Mouse (Mus musculus) urinary bladder, postnatal 14 days (tissue): Measurements from ENCODE around the gene Hdac10.

Source experiments
- DNase-seq: peaks from one replicate; pipeline ENCODE4 v3.0.0; 2021; ENCODE audit warnings: low spot score

The Hdac10 gene

DNA sequence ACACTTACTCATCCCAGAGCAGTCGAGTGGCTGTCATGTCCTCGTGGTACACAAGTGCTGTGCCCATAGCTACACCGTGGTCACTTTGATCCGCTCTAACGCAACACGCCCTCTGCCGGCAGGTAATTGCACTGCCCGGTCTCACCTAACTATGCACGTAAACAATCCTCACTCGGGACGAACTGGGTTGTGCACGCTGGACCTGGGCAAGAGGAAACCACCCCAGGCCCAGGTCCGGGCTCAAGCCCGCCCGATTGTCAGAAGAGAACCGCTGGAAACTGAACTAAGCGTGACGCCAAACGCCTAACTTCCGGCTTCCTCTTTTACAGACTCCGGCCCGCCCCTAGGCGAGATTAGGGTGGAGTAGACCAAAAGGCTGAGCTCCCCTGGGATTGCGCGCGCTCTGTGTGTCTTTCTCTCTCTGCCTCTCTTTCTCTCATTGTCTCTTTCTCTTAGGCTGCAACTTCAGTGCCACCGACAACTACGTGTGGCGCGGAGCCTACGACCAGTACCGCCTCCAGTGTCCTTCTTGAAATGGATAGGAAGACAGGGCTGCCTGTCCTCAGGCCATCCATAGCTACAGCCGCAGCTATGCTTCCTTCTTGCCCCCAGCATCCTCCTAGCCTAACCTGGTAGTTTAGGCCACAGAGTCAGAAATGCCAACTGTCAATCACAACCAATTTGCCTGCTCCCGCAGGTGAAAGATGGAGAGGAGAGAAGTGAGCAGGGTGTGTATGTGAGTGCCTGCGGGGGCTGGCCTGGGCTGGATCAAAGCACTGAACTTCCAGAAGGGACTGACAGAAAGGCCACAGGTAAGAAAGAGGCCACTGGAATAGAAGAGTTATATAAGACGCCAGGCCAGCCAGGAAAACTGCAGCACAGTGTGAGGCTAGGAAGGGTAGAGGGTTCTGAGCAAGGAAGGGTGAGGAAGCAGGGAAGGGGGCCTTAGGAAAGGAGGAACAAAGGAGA lies at the start of gene Hdac10:
Gene Hdac10, minus strand, starts transcription at position 319 of the 969 bp plus-strand sequence.
- peak; percentile 85 for DNase-seq

DNA sequence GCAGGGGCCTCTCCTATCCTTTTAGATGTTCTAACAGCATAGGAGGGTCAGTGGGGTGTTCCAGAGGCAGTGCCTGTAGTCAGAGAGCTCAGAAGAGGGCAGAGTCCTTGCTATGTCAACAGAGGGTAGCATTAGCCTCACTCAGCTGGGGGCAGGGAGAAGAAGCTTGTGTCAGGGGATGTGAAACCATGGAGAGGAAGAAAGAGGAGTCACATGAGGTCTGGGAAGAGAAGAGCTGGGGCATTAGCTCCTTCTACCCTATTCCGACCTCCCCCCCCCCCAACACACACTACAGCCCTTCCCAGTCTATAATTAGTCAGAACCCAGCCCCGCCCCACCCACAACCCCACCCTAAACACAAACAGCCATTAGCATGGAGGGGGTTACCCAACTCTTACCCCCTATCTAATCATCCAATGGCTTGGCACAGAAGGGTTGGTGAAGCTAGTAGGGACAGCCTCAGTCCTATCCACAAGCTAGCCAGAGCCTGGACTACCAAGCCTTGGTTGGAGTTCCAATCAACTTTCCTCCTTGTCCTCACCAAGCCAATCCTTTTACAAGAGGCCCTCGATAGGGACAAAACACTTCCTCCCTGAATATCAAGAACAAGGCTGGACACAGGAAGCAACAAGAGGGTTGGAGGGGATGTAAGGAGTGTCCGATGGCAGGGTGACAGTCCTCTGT lies 49.2 kb upstream of the Hdac10 start:
- DNase-seq, result no peak

DNA sequence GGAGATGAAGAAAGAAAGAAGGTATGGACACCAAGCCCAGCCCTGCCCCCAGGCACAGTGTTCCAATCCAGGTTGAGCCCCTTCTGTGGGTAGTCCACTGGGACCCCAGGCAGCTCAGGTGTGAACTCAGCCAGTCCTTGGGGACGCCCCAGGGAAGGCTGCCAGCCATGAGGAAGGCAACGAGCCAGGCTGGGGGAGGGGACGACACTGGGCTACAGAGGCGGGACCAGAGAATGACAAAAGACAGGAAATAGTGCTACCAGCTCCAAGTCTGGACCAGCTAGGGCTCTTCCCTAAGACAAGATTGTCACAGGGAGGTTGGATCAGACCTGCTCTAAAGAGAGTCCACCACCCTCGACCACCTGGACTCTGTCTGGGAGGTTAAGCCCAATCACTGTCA lies 48.6 kb upstream of the Hdac10 start:
- peak; percentile 90 for DNase-seq

DNA sequence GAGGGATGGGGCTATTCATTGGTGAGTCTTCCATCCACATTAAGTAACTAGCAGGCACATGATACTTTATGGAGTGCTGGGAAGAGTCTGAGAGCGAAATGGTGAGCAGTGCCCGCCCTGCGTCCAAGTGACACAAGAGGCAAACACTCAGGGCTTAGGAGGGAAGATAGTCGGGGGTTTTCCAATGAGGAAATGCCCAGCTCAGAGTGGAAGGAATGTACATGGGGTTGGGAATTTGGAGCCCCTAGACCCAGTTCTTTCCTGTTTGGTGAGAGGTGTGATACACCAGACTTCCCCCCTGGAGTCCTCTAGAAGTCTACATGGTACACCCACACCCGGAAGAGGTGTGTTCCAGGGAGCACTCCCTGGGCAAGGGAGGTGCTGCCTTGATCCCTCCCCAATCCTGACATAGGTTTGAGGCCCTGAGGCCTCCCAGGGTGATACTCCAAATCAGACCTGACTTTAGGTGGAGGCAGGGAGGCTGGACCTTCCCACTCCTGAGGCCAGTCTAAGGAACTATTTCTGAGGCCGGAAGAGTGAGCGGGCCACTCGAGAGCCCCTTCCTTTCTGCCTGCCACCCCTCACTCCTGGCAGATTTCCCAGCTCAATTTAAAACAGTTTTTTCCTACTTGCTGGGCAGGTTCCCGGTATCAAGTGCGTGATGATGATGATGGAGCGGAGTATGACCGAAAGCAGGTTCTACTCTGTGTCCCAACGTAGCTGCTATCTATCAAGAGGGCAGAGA lies 47.1 kb upstream of the Hdac10 start:
- DNase-seq, result no peak

DNA sequence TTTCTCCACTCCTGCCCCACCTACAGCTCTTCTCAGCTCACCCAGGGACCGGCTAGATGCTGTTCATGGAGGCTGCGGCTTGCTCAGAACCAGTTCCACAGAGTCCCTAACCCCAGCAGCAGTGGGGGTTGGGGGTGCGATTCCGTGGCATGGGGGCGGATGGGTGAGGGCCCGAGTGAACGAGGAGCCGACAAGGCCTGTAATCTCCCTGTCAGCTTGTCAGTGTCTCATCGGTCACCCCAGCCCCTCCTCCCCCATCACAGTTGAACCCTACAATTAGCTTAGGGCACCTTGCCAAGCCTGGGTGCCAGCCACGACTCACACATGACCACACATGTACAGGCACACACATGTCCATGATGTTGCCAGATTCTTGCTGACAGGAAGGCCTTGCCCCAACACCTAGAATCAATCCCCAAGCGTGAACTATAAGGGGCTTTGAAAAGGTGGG lies 46.4 kb upstream of the Hdac10 start:
- DNase-seq, result no peak

DNA sequence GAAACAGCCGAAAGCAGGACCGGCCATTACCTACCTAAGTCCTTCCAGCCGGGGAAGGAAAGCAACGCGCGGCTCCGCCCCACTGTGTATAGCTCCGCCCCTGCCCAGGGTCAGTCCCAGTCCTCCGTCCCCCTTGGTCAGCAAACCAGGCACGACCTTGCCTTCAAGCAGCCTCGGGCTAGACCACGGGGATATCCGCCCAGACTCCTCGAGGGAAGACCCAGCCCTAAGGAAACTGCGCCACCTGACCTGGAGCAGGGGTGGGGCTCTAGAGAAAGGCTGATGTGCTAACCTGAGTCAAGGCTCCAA lies 45.4 kb upstream of the Hdac10 start:
- DNase-seq, result peak; percentile 69

DNA sequence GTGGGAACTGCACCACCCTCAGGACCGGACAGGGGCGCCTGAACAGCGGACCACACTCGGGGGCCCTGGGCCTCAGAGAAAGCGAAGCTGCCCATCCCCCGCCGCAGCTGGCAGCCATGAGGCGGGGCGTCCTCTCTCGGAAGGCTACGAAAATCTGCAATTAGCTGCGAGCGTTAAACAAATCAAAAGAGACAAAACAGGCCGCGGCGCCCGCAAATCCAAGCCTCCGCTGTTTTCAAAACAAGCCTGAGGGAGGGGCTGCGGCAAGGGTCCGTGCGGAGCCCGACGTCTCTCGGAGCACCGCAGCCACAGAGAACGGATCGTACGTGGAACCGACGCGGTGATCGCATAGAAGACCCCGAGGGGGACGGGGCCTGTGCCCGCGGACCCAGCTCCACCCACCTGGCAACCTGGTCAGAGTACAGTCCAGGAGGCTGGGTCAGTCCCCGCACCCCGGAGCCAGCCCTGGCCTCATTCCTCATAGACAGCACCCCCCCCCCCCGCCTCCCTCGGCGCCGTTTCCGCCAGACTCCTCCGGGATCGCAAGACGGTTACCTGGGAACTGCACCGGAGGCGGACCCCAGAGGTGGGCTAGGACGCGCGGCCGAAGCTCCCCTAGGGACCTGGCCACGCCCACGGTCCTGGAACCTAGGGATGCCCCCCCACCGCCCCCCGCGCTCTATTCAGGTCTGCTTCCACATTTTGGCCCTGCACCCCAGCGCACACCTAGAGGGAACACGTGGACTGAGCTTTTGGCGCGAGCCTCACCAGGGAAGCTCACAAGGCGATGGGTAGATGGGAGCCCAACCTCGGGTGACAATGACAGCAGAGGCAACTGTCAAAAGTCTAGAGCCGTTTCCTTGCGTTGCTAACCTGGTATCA lies 44.8 kb upstream of the Hdac10 start:
- DNase-seq, result no peak

DNA sequence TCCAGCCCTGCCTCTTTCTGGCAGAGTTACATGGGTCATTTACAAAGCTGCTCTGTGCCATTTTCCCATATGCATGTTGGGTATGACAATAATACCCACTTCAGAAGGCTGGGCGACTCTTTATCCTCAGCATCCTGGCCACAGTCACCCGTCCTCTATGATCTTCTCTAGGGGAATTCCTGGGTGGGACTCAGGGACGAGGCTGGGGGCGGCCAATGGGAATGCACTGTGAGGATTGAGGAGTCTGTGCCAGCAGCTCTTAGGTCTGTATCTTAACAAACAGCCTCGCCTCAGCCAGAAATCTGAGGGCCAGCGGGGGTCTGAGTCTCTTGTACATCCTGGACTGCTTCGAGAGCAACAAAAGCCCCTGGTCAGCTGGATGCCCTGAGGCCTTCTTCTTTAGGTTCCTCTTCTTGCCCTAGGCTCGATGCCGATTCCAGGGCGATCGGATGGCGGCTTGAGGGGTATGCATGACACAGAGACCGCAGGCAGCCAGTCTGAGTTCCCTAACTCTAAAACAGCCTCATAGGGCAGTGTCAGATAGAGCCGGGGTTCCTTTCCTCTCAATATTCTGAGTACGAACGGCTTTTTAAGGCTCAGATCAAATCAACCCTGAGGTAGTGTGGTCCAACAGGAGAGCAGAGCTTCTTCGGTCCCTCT lies 43.9 kb upstream of the Hdac10 start:
- no peak for DNase-seq

DNA sequence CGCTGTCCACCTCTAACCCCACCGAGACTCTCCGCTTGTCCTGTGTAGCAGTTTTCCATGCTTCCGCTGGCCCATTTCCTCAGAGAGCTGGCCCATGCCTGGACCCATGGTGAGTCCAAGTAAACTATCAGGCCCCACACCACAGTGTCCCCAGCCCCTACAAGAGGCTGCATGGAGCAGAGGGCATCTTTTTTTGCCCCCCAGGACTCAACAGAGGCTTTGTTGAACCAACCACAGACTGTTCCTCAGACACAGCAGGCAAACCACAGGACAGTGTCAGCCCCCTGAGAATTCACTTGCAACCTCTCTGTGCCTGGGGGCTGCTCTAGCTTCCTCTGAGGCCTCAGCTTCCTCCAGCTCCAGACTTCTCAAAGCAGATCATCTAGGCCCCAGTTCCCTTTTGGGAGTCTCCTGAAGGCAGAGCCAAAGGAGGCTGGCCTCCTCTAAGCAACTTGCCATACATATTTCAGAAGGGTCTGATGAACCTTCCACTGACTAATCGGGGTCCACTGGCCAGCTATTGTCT lies 43.1 kb upstream of the Hdac10 start:
- DNase-seq, result no peak

DNA sequence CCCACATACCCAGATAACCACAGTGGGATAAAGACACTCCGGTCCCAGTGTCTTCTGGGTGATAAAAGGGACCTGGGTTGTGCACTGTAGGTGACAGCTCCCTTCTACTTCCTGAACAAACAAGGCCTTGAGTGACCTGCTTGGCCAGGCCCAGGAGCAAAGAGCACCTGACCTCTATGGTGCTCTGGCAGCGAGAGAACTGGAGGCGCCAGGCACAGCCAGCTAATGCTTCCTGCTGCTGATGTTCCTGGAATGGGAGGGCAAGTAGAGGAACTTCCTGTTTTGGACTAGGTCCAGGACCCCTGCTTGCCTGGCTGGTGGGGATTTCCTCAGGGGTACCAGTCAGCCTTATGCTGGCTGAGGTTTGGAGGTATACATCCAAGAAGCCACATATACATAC lies 41.6 kb upstream of the Hdac10 start:
- DNase-seq, result no peak

DNA sequence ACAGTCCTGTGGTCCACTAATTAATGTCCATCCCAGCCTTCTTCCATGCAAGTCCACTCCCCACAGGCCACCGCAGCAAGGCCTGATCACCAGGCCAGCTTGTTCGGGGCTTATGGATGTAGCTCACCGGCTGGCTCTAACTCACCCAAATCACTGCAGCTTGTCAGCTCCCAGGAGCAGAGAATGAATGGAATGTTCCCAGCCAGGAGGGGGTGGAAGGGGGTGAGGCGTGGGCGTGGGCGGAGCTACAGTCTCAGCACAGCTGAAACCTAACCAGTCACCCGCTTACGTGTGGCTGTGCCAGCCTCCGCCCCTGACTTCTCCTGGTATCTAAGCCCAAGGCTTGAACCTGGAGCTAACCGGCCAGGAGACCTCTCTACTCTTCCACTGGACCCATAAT lies 40.9 kb upstream of the Hdac10 start:
- DNase-seq, result peak; percentile 90

DNA sequence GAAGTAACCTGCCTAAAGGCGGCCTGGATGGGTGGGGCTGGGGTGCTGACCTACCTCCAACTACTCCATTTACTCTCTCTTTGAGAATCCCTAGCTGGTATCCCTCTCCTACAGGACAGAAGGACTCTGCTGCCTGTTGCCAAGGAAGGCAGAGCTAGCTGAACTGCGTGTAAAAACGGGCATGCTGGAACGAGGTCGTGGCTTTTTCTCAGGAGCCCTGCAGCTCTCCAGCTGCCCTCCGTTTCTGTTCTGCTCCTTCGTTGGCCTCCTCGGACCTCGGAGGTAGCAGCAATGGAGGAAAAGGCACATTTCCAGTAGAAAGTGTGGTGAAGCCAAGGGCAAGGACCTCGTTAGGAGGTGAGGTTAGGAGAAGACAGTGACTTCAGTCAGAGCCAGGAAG lies 40.4 kb upstream of the Hdac10 start:
- no peak for DNase-seq

DNA sequence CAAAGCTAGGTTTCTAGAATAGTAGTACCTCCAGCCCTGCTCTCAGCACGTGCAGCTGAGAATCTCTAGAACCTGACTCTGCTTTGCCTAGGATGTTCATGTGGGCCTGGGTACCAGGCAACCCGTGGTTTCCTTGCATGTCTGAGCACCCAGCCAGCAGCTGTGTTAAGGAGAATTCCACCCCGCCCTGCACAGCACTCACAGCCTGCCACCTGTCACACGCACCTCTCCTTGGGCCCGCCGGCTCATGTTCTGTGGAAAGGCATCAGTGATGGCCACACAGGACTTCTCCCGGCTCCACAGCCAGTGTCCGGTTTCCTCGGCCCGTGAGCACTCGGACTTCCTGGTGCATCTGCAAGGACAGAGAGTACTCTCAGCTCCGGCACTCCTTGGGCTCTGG lies 37.0 kb upstream of the Hdac10 start:
- DNase-seq, result no peak

DNA sequence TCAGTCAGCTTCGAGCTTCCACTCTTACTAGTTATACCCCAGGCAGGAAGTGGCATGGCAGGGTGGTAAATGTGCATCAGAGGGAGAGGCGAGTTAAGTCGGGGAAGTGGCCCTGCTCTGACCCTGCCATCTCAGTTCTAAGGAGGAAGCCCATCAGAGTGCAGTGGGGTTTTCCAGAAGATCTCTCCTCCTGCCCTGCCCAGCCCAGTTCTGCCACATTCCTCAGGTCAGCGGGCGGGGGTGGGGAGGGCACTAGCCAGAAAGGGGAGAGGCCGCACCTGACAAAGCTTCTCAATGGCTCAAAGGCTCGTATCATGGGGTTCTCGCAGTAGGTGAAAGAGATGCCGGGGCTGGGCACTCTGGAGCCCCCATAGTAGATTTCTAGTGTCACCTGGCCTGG lies 32.9 kb upstream of the Hdac10 start:
- peak; percentile 80 for DNase-seq

DNA sequence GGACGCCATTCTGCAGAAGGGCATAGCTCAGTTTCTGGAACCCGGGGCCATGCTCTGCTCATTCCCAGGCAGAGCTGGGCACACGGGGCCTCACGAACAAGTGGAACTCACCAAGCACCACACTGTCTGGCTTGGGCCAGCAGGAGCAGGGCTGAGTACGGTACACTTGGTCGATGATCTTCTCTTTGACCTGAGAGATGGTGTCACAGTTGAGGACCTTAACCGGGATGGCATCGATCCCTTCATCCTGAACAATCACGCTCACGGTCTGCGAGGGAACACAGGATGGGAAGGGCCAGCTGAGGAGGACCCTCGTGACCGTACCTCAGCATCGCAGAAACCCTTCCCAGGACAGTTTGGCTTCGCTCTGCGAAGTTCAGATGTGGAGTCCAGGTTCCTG lies 30.0 kb upstream of the Hdac10 start:
- no peak for DNase-seq

DNA sequence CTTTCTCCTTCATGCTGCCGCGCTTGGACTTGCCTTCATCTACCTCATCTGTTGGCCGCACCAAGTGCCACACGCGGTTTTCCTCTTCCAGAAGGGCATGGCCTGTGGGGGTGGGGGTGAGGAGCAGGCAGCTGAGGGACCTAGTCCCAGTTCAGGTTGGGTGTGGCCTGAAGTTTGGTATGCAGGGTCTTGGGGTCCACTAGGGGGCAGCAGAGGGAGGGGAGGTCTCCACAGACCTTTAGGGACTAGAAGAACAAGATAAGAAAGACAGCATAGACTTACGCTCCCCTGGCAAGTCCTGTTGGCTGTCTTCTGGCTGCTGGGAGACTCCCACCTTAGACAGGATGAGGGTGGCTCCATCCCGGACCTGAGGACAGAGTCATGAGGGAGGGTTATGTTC lies 29.5 kb upstream of the Hdac10 start:
- DNase-seq, result peak; percentile 68

DNA sequence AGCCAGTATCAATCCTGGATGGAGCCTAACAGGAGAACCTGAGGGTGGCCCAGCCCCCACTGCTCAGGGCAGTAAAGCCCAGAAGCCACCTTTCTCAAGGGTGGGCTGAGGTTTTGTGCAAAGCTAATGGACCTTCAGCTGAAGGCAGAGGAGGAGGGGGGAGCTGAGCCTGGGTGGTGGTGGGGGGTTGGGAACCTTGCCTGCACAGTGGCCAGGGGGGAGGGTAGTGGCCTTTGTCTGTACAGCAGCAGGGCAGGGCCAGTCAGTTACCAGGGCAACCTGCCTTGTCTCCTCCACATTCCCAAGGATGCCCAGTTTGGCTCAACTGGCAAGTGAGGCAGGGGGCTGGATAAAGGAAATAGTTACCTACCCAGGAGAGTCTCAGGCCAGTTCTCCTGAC lies 23.8 kb upstream of the Hdac10 start:
- no peak for DNase-seq

DNA sequence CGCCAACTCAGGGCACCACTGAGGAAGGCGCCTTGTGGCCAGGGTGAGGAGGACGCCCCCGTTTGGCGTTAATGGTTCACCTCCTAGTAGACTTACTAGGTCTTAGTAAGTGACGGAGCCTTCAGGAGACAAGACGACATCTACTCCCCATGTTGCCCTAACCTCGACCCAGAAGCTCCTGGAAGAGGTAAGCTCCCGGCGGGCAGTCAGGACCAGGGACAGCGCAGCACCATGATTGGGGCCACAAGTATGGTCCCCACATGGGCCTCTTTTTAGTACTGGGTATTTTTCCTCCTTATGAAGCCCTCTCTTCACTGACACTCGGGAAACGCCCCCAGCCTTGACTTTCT lies 21.5 kb upstream of the Hdac10 start:
- DNase-seq, result no peak

DNA sequence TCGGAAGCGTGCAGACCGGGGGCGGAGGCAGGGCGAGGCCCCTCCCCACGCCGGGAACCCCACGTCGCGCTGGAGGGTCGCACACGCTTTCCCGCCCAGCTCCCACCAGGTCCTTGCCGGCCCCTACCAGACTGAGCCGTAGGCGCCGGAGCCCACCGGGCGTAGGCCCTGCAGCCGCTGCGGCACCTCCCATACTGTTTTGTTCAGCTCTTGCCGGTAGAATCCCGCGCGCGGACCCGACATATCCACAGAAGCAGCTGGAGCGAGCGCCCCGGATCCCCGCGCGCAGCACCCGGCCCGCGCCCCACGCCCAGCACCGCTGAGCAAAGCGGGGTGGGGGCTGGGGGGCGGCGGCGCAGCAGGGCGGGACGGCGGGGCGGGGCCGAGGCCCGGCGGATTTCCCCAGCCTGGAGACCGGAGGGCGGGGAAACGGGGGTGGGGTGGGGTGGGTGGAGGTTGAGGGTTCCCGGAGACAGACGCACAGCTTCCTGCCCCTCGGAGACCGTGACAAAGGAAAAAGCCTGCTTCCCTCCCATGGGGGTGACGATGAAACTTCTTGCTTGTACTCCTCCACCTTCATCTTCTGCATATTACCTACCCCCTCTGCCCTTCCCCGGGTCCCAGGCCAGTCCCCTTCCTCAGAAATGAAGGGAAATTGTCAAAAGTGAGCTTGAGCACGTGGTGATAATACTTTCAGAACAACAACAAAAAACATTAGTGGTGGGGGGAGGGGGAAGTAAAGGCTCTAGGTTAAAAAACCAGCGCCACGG lies 21.0 kb upstream of the Hdac10 start, which contains the start of gene Mapk11:
Gene Mapk11, minus strand, starts transcription at position 358 of the 770 bp plus-strand sequence.
- no peak for DNase-seq
